Comparison of ENCODE assay signal across 7 mouse cellular contexts in genomic region chr6:82702593-82703017, GRCm38 (mm10). TPM values are rescaled to one million over a fixed set of nuclear protein-coding genes. Genes with fewer than 3 reads are reported as not detected.
A peak's percentile ranks its signal among the peaks of the same experiment; 100 is the strongest.
DNase-seq lines count a peak whose midpoint lies in the region; ATAC-seq and TF ChIP-seq lines count a peak whose summit lies in the region.

No protein-coding gene starts in this region.

- peak; percentile 63; the same call in 1 of the 2 replicates for ATAC-seq in intestine, postnatal 0 days
- ATAC-seq in midbrain, embryonic 12.5 days (ENCODE audit: low FRiP score, low read depth), result peak; percentile 71

- no peak overlapping the region for H3K4me2 ChIP-seq in intestine, postnatal 0 days (replicated peaks; ENCODE audit: low read depth)
- no peak overlapping the region for H3K4me2 ChIP-seq in midbrain, embryonic 12.5 days (replicated peaks)

- H3K27me3 ChIP-seq in intestine, postnatal 0 days (replicated peaks; ENCODE audit: control insufficient read depth, insufficient read depth, low read length), result no peaks in the 10 kb centered on the region
- H3K27me3 ChIP-seq in midbrain, embryonic 12.5 days, result peaks cover 3% of the 10 kb centered on the region; the same call in 1 of the 2 replicates

- WGBS in intestine, postnatal 0 days, result 33% methylated on average over 16 of the region's 16 CpGs
- WGBS in midbrain, embryonic 12.5 days, result 35% methylated on average over 16 of the region's 16 CpGs

- no peaks in the 10 kb centered on the region for H3K4me1 ChIP-seq in intestine, postnatal 0 days (replicated peaks; ENCODE audit: control insufficient read depth, insufficient read depth, low read length)
- peaks cover 14% of the 10 kb centered on the region; the same call in 1 of the 2 replicates for H3K4me1 ChIP-seq in midbrain, embryonic 12.5 days

- H3K27ac ChIP-seq in intestine, postnatal 0 days (ENCODE audit: low read depth, low read length), result no peak overlapping the region
- no peak overlapping the region for H3K27ac ChIP-seq in midbrain, embryonic 12.5 days (replicated peaks)

- H3K9me3 ChIP-seq in intestine, postnatal 0 days (ENCODE audit: control insufficient read depth), result no peaks in the 10 kb centered on the region
- H3K9me3 ChIP-seq in midbrain, embryonic 12.5 days, result no peaks in the 10 kb centered on the region

- H3K9ac ChIP-seq in intestine, postnatal 0 days (ENCODE audit: low read depth, low read length), result no peak overlapping the region
- H3K9ac ChIP-seq in midbrain, embryonic 12.5 days (replicated peaks), result no peak overlapping the region

- no peak overlapping the region for H3K4me3 ChIP-seq in intestine, postnatal 0 days (ENCODE audit: low read depth, low read length)
- no peak overlapping the region for H3K4me3 ChIP-seq in midbrain, embryonic 12.5 days

- intact Hi-C loops in left cerebral cortex, postnatal 36 days (cut with DNase I), result loop anchor here (2.0 to 10.0 kb wide), 4 partner anchors 50 to 725 kb away; no protein-coding TSS in a partner anchor

- H3K36me3 ChIP-seq in intestine, postnatal 0 days (ENCODE audit: control insufficient read depth, insufficient read depth), result no peaks in the 10 kb centered on the region
- H3K36me3 ChIP-seq in midbrain, embryonic 12.5 days, result no peaks in the 10 kb centered on the region

- peak; percentile 99 for TF ChIP-seq CTCF in intestine, postnatal 0 days (IDR thresholded peaks at IDR 0.05; ENCODE audit: low read depth)

- peak; percentile 80 for DNase-seq in adipocyte (ENCODE audit: low spot score)
- peak; percentile 94 for DNase-seq in embryo, embryonic 10 days (ENCODE audit: low spot score)
- DNase-seq in gastrocnemius, postnatal 25 days, result peak; percentile 62
- DNase-seq in left cerebral cortex, postnatal 36 days (ENCODE audit: low spot score in 2 of 2), result peak; percentile 78 to 82
- DNase-seq in skeletal muscle tissue, adult 2 months (ENCODE audit: low read depth, low spot score), result peak; percentile 73

RNA-seq across cellular contexts. Expression of gene Pole4, which starts 2.6 kb away (rescaled TPM):
- 10 to 100 TPM; 17.2 to 19.3 TPM for total RNA-seq in gastrocnemius, postnatal 25 days (2021)
- polyA plus RNA-seq in intestine, postnatal 0 days (2015; fragmentation: Nextera tagmentation; extraction: Ambion mirVana), result 73.1 and 74.4 TPM in 2 replicates
- 10 to 100 TPM; 31.4 to 32.7 TPM for total RNA-seq in left cerebral cortex, postnatal 36 days (2021)
- 88.4 and 100 TPM in 2 replicates for polyA plus RNA-seq in midbrain, embryonic 12.5 days (2016; fragmentation: Nextera tagmentation; extraction: Ambion mirVana)
